Mouse (Mus musculus): Measurements from ENCODE around the gene Svip.
A peak's percentile ranks its signal among the peaks of the same experiment; 100 is the strongest.

Svip gene

DNA sequence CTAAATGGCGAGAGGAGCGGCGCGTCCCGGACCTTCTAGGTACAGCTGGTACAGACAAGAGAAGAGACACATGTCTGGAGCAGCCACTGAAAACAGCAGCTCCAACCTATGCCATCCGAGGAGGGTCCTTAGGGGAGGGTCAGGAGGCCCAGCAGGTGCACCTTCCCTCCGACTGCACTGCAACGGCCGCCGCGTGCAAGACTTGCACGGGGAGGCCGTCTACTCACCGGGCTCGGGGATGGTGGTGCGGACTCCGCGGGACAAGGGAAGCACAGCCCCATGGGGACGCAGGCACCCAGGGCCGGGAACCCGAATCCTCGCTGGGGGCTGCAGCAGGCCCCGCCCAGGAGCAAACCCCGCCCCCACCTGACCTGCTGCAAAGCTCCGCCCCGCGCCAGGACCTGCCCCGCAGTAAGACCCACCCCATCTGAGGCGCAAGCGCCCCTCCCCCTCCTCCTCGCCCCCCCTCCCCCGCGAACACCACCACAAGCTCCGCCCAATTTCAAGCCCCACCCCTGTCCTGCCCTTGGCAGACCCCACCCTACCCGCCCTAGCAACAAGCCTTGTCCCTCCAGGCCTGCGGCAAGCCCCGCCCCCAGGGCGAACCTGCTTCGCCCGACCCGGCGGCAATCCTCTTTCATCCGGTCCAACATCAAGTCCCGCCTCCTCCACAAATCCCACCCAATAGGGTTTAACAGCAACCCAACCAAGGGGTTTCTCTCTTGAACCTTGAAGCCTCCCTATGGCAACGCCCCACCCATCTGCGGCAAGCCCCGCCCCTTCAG lies at the start of gene Svip:
Svip (minus strand) TSS at position 508 of the 785 bp plus-strand sequence.
- DNase-seq: peak; percentile 68 to 78

DNA sequence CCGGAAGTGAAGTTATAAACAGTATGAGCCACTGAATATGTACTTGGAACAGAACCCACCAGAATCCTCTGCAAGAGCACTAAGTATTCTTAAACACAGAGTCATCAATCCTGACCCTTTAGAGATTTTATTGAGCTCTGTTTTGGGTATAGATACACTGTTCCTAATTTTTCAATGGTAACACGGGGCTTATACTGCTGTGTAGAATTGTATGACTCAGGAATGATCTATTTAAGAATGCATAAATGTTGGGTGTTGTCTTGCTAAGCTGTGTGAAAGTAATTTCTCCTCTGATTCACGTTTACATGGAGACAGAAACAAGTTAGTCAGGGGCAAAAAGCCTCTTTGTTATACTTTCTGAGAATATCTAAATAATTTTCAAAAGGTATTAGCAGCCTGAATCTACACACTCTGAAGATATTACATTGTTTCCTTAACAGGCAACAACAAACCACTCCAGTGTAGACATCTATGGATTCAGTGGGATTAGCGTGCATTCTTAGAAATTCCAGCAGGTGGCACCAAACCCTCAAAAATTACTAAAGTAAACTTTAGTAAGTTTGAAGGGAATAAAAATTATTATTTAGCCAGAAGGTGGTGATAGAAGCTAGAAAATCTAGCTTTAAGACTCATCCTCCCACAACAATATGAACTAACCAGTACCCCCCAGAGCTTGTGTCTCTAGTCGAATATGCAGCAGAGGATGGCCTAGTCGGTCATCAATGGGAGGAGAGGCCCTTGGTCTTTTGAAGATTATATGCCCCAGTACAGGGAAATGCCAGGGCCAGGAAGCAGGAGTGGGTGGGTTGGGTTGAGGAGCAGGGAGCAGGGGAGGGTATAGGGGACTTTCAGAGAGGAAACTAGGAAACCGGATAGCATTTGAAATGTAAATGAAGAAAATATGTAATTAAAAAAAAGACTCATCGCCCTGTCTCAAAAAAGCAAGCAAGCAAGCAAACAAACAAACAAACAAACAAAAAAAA lies 32.1 kb upstream of the Svip start:
- no peak for DNase-seq

DNA sequence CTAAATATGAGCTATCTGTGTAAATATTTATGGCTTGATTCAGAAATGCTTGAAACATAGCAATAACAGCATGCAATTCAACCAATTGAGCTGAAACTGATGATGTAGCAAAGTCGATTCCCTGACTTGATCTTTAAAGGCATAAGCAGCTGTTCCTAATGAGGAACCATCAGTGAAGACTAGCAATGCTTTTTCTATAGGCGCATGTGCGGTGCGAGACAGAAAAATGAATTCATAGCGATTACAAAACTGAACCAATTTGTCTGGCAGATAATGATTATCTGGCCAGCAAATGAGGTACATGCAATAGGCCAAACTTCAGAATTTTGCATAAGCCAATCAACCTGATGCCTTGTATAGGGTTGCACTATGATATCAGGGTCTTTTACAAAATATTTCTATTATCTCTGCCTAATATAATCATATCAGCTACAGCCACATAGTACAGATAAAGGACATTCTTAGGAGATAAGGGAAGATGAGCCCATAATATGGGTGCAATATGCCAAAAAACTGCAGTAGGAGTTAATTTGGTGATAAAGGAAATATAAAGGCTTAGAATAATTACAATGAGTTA lies 18.3 kb upstream of the Svip start:
- DNase-seq: no peak

DNA sequence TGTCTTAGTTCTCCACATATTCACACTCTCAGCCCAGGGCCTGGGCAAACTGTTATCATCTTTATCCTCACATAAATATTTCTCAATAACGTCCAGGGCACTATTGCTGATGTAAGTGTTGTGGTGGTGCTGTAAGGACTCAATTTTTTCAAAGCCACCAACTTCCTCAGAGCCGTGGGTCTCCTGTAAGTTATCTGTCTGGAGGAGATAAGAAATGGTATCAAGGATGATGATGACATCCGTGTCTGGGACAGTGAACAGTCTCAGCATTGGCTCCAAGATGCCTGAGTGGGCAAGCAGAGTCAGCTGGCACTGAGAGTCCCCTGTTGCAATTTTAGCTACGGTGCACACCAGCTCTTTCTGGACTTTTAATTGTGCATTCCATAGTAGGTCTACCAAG lies 16.2 kb upstream of the Svip start:
- DNase-seq: no peak

DNA sequence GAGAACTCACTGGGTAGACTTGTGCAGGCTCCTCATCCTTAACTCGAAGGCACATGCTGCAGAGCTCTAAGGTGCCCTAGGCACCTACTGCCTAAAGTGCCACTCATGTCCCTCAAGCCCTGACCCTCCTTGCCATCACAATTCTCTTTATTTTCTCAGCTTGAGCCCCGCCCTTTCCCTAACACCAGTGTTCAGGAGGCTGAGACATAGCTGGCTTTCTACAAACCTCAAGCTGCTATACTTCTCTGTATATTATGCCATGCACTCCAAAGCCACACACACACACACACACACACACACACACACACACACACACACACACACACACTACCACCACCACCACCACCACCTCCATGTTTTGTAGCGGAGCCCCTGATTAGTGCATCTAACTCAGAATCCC lies 9.8 kb upstream of the Svip start, which contains the start of gene 1700015G11Rik:
1700015G11Rik (minus strand) TSS at position 101 of the 400 bp plus-strand sequence.
- no peak for DNase-seq

DNA sequence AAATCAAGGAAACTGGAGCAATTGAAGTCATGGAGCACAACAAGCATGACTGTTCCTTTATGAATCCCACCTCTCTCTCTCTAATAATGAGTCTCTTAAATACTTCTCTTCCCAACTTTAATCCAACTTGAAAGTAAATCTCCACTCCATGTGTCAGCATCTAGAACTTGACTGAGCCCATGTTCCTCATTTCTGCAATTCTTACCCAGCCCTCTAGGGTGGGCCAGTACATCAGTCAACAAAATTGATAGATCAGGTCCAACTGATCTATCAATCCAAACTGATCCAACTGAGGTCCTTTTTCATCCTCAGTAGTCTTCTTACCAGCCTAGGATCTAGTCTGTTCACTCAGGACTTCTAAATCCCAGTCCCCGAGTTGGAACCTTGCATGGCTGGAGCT lies 9.4 kb upstream of the Svip start:
- no peak for DNase-seq

DNA sequence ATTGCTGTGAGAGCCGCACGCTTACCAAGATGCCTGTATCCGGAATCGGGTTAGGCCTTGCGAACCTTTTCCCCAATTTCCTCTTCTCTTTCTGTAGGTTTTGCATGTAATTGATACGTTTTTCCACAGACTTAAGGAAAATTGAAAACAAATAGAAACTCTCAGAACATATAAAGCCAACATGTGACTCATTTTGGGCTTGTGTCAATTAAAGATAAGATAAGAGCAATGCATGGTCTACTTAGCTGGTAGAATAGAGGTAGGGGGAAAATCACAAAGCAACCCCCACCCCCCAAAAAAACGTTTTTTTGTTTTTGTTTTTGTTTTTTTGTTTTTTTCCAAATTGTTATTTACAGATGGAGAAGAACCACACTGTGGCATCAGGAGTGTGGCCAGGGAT lies 7.6 kb upstream of the Svip start:
- no peak for DNase-seq

DNA sequence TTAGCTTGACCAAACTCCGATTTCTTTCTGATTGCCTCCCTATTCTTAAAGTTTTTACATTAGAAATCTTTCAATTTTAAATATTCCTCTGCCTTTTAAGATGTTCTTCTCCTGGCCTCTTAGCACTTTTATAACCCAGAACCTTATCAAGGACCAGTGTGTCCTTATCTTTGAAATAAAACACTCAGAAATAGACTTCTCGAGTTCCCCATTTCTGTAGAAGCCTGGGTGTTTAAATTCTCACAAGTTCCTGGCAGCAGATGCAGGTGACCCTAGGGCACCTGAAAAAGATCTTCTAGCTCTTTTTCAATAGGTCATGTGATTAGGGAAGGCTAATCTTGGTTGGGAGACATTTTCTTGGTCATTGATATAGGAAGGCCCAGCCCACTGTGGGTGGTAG lies 1.3 kb upstream of the Svip start:
- no peak for DNase-seq

DNA sequence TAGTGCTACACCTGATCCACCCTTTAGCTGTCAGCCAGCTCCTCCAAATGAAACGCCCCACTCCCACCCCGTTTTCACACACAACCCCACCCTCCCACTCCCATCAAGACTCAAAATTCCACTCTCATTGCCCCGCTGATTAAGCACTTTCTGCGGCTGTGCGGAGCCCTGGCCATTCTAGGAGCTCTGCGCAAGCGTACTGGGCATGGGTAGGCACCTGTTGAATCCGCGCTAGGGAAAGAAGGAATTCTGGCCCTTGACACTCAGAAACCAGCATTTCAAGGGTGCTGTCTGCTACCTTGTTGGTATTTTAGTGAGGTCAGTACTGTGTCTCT lies 445 bp upstream of the Svip start:
- DNase-seq: no peak

DNA sequence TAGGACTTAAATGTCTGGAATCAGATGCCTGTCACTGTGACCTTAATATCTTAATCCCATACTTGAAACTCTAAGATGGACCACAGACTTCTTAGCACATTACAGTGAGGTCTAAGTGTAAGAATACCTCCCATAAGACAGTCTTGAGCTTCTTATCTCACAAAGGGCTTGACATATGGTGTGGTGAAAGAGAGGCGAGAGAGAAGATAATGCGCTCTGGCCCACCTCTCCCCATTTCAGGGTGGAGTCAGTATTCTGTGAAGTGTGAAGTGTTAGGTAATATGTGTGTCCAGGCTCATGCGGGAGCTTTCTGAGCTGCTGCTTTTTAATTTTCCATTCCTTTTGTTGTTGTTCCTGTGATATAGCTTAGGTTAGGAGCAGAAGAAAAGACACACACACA lies 14.8 kb downstream of the Svip start:
- no peak for DNase-seq

DNA sequence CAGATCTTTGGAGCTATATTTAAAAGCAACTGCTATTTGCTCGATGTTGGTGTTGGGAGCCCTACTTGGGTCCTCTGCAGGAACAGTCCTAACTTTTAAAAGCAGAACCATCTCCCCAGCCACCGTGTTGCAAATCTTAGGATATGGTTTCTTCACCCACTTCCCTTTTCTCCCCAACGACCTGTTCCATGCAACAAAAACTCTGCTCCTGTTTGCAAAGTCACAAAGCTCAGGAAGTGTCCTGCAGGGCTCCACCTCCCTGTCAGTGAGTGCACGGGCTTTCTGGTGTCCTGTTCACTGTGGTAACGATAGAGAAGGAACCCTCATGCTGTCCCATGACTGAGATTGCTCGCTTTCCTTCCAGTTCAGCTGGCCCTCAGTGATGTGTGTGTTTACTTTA lies 18.9 kb downstream of the Svip start:
- DNase-seq: no peak

DNA sequence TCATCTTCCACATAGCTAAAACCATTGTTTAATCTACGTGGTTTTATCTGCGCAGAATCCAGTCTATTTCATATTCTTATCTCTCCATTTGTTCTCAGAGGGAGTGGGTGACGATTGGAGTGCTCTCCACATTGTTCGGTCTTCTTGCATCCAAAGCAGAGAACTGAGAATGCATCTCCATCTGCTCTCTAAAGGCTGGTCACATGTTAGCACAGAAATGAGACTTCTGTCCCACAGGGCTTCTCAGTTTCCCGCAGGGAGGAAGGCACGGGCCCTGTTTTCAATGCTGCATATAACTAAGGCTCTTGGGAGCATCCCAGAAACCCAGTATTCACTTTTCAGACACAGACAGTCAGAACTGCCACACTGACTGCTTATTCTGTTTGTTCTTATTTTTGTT lies 20.1 kb downstream of the Svip start:
- no peak for DNase-seq

DNA sequence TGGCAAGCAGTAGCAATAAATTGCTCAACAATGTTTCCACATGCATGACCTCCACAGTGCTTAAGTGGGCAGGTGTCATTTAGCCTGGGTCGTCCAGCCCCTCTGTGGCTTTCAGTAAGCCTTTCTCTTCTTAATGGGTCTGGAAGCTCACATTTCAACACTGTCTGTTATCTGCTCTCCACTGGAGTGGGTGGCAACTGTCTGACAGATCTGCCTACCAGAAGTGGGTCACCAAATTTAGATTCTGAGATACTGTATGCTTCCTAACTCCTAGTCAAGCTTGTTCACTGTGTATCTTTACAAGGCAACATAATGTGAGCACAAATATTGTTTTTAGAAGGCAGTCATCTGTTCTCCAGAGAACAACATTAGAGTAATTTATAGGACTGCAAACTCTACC lies 23.5 kb downstream of the Svip start:
- no peak for DNase-seq

DNA sequence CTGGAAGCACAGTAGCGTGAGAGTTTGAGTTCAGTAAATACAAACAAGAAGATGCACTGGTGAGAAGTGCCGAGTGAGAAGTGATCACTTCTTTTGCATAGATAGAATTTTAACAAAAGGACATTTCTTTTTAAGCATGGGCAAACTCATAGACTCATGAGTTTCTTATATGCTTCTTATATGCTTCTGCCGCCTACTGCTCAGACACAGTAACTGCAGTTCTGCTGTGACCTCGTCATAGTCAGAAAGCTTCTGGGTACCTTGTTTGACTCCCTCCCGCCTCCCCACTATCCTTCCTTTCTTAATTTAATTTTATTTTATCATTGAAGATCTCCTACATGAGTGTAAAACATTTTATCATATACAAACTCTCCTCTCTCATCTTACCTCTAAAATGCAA lies 26.5 kb downstream of the Svip start:
- no peak for DNase-seq

DNA sequence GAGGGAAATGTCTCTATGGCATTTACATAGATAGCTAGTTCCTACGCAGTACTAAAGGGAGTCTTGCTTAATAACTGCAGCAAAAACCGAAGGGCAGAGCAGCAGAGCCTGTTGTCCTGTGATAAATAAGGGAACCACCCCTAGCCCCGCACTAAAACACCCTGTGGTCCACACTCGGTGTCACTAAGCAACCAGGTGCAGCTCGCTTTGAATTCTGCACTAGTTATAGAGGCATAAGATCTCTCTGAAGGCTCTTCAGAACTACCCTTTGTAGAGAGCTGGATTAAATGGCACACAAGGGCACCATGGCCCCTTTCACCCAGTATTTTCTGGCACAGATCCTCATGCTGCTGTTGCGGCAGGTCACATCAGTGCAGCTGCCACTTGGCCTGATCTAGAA lies 30.6 kb downstream of the Svip start:
- no peak for DNase-seq

DNA sequence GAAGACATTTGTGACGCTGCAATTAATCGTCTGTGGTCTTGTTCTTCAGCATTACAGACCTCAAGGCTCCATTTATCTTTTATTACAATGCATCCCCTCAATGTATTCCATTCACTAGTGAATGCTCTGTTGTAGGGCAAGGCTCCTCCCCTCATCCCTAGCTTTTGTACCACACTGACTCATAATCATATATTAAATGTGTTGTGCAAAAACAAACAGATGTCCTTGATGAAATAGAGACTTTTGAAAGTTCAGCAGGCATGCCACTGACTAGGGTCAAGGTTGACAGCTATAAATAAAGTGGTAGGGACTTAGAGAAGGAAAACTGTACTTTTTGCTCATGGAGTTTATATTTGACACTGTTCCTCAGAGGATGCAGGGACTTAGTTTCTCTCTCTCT lies 32.3 kb downstream of the Svip start:
- DNase-seq: no peak

DNA sequence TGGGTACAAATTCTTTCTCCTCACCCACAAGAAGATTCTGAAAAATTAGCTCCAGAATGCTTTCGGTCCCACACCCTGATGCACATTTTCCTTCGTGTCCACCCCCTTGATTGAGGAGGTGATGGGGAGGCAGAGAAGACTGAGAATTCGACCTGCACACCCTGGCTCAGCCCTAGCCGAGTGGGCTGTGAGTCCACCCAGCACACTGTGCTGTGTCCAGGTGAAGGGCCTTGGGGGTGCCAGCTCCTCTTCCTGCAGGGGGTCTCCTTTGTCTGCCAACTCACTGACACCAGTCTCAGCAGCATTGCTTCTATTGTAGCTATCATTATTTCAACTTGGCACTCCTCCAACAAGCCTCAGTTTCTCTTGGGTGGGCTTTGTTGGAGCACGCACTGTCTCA lies 32.7 kb downstream of the Svip start:
- no peak for DNase-seq

DNA sequence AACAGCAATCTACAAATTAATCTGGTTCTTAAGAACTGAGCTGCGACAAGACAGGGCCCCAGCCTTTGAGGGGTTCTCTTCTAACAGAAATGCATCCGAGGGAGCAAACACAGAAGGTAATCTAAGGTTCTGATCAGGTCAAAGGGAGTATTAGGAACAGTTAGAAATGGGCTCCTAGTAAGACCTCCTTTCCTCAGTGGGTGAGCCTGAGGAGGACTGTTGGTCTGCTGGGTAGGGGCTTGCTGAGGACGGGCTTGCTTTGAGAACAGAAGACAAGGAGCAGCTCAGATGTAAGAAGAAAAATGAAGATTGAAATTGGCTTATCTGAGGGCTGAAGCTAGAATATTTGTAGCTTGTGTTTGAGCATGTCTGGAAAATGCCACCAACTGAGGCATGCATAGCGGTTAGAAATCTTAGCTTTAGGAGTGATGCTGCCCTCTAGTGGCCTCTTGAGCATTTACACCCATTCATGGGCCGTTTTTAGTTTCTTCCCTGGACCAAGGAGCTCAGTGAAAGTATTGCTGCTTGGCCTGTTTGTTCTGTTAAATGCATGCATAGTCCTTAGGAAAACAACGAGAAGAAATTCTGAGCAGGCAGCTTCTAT lies 33.5 kb downstream of the Svip start:
- DNase-seq: peak in 1 of 2 experiments; percentile 6

DNA sequence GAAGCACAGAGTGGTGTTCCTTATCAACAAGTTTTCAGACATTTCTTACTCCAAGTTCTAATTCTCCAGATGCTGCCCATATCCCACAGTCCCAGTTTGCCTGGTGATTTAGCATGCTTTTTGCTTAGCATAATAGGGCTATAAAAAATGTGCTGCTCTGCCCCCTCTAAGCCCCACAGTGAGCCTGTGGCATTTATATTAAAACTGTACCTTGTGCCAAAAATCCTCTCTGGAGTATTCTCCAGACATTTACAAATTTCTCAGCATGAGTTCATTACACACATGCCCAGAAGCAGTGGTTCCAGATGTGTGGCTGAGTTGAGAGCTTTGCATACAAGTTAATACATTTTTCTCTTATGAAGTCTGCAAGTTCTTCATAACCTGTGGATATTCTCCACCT lies 36.4 kb downstream of the Svip start:
- no peak for DNase-seq

DNA sequence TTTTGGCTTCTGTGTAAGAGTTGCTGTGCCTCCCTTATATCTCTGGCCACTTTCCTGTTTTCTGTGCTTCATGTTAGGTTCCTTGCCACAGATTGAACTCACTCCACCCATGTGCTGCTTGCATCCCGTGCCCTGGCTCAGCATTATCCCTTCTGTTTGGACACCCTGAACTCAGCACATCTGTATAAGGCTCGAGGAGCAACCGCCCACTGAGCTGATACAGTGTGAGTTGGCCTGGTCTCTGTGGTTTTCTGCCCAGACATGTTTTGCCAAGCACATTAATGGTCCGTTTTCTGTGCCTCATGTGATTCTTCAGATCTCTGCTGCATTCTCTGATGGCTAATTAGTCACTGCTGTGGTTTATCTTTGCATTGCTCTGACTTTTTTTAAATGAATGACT lies 38.2 kb downstream of the Svip start:
- DNase-seq: no peak

DNA sequence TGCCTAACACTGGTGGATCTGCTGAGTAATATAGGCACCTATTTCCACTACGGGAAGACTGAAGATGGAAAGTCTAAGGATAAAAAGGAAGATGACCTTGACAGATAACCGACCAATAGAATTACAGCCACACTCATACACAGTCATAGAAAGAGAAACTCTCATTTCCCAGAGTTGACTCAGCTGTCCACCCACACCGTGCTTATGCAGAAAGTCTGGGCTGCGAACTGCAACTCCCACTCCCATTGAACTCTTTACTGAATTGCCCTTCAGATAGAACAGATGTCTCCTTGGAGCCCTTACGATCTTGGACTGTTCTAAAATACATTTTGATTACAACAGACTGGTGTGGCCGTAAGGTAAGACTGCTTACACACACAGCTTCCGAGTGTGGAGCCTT lies 41.1 kb downstream of the Svip start:
- no peak for DNase-seq

DNA sequence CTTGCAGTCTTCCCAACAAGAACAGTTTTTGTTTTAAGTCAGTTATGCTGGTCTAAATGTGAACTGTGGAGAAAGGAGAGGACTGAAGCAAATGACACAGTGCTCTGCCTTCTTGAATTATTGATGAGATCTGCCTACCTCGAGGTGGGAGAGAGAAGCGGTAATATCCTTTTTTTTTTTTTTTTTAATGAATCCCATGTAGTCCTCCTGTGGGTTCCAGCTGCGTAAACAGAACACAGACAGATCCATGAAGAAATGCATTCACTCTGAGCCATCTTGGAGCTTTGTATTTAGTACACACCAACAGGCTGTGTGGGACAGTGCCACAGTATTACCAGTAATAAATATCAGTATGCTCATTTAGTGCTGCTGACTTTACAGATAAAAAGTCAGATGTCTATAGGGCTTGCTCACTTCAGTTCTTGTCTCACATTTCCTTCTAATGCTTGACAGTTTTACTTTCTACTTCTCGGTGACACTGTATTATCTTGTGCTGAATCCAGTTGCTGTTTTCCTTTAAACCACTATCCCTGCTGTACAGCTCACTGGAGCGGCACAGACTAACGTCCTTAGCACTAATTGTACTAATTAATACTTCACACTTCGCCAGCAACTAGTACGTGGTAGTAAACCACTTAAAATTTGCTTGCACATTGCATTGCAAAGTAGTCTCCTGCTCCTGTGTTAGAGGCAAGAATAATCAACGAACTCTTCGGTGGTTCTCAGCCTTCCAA lies 43.4 kb downstream of the Svip start:
- no peak for DNase-seq
